Mouse (Mus musculus): ENCODE data around the gene Srbd1. TPM values are rescaled to one million over a fixed set of nuclear protein-coding genes. Genes with fewer than 3 reads are reported as not detected.
A peak's percentile ranks its signal among the peaks of the same experiment; 100 is the strongest.

The Srbd1 gene
- polyA plus RNA-seq, 1 experiment from 2014 or later = 11.6 TPM

DNA sequence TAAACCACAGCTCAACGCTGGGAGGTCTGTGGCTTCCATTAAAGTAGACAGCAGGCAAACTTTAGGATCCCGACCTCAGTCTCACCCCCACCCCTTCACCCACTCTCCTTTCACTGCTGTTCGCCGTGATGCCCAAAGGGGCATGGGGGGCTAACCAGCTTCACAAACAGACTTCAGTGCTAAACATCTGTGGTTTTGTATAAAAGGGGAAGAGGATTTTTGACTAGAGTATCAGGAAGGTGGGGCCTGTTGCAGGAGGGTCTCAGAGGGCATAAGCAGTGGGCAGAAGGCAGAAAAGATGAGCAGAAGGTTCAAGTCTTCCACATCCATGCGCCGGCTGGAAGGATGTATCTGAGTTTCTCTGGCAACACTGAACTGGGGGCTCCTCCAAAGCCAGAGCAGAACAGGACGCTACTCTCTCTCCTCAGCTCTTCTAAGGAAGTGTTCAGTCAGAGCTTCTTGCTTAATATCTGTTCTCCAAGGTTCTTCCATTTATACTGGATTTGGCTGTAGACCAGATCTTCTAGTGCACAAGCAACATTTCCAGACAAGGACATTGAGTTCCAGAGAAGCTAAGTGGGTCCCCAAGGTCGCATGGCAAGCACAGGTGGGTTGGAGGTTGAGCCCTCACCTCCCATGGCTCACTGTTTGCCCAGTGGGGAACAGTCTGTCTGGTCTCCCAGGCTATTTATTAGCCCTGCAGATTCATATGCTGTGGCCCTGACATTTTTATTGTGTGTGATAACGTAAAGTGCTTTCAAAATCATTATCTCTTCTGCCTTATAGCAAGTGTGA lies 25.4 kb upstream of the Srbd1 start:
- peak overlapping the region; percentile 18; the same call in 1 of the 2 replicates for H3K9ac ChIP-seq (ENCODE audit: low read depth, low read length)
- no peak overlapping the region for H3K27ac ChIP-seq (ENCODE audit: low read depth, low read length)
- peaks cover 22% of the 10 kb centered on the region for H3K4me1 ChIP-seq (ENCODE audit: control insufficient read depth, insufficient read depth, low read length)
- whole genome bisulfite sequencing = 63% methylated on average over 9 of the region's 9 CpGs
- H3K36me3 ChIP-seq (ENCODE audit: control insufficient read depth, insufficient read depth, low read length) = no peaks in the 10 kb centered on the region
- no peaks in the 10 kb centered on the region for H3K9me3 ChIP-seq (ENCODE audit: control insufficient read depth, low read length)
- H3K4me3 ChIP-seq (ENCODE audit: low read length) = peak overlapping the region; percentile 61
- no peak for ATAC-seq (ENCODE audit: low FRiP score, low TSS enrichment)
- H3K27me3 ChIP-seq (ENCODE audit: control insufficient read depth, insufficient read depth, low read length) = no peaks in the 10 kb centered on the region
- H3K4me2 ChIP-seq (replicated peaks; ENCODE audit: low read depth, low read length) = peak overlapping the region; percentile 95

DNA sequence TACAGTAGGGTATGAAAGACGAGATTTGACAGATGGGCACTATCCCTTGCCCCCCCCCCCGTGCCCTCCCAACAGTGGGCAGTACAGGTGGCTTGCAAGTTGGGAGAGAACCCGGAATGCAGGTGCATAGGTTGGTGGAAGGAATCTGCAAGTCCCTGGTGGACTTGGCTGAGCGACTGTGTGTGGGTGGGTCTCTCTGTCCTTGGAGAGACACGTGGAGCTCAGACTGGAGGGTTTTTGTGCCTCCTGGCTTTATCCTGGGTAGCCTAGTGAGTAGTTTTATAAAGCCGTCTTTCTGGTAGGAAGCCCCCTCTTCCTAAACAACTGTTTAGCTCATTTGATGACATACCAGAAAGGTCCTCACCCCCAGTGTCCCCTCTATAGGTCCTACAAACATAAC lies 24.1 kb upstream of the Srbd1 start:
- no peak for ATAC-seq (ENCODE audit: low FRiP score, low TSS enrichment)
- no peaks in the 10 kb centered on the region for H3K36me3 ChIP-seq (ENCODE audit: control insufficient read depth, insufficient read depth, low read length)
- H3K27me3 ChIP-seq (ENCODE audit: control insufficient read depth, insufficient read depth, low read length) = no peaks in the 10 kb centered on the region
- H3K9me3 ChIP-seq (ENCODE audit: control insufficient read depth, low read length) = no peaks in the 10 kb centered on the region
- WGBS = 13% methylated on average over 6 of the region's 6 CpGs
- H3K4me2 ChIP-seq (replicated peaks; ENCODE audit: low read depth, low read length) = peak overlapping the region; percentile 95
- peak overlapping the region; percentile 76 for H3K9ac ChIP-seq (ENCODE audit: low read depth, low read length)
- H3K27ac ChIP-seq (ENCODE audit: low read depth, low read length) = no peak overlapping the region
- H3K4me3 ChIP-seq (ENCODE audit: low read length) = peak overlapping the region; percentile 61
- H3K4me1 ChIP-seq (ENCODE audit: control insufficient read depth, insufficient read depth, low read length) = peaks cover 22% of the 10 kb centered on the region

DNA sequence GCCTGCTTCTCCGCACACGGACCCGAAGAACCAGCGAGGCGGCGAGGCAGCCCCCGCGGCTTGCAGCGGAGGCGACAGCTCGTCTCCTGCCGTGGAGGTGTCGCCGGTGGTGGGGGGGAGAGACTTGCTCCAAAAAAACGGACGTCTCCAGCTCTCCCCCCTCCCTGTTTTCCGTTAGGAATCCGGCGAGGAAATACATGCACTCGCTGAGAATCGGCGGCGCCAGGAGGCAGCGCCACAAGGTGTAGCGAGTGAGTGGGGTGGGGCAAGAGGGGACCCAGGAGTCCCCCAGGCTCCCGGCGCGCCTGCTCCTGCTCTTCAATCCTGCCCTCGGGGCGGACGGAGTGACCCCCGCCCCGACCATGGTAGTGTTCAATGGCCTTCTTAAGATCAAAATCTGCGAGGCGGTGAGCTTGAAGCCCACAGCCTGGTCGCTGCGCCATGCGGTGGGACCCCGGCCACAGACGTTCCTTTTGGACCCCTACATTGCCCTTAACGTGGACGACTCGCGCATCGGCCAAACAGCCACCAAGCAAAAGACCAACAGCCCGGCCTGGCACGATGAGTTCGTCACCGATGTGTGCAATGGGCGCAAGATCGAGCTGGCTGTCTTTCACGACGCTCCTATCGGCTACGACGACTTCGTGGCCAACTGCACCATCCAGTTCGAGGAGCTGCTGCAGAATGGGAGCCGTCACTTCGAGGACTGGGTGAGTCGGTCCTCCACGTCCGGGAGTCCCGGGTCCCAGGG lies 23.4 kb upstream of the Srbd1 start:
- Histone ChIP-seq H3K4me2 (replicated peaks; ENCODE audit: low read depth, low read length) (peak overlapping the region; percentile 95), H3K4me1 (ENCODE audit: control insufficient read depth, insufficient read depth, low read length) (peaks cover 22% of the 10 kb centered on the region), H3K9ac (ENCODE audit: low read depth, low read length) (peak overlapping the region; percentile 76), H3K36me3 (ENCODE audit: control insufficient read depth, insufficient read depth, low read length) (no peaks in the 10 kb centered on the region), H3K27me3 (ENCODE audit: control insufficient read depth, insufficient read depth, low read length) (no peaks in the 10 kb centered on the region), H3K27ac (ENCODE audit: low read depth, low read length) (peak overlapping the region; percentile 98; the same call in 1 of the 2 replicates), H3K4me3 (ENCODE audit: low read length) (peak overlapping the region; percentile 61), H3K9me3 (ENCODE audit: control insufficient read depth, low read length) (no peaks in the 10 kb centered on the region)
- WGBS = under 1% methylated on average over 64 of the region's 64 CpGs
- ATAC-seq (ENCODE audit: low FRiP score, low TSS enrichment) = 0 out of 2 replicates have a peak, but pooled peaks have one; percentile 13

DNA sequence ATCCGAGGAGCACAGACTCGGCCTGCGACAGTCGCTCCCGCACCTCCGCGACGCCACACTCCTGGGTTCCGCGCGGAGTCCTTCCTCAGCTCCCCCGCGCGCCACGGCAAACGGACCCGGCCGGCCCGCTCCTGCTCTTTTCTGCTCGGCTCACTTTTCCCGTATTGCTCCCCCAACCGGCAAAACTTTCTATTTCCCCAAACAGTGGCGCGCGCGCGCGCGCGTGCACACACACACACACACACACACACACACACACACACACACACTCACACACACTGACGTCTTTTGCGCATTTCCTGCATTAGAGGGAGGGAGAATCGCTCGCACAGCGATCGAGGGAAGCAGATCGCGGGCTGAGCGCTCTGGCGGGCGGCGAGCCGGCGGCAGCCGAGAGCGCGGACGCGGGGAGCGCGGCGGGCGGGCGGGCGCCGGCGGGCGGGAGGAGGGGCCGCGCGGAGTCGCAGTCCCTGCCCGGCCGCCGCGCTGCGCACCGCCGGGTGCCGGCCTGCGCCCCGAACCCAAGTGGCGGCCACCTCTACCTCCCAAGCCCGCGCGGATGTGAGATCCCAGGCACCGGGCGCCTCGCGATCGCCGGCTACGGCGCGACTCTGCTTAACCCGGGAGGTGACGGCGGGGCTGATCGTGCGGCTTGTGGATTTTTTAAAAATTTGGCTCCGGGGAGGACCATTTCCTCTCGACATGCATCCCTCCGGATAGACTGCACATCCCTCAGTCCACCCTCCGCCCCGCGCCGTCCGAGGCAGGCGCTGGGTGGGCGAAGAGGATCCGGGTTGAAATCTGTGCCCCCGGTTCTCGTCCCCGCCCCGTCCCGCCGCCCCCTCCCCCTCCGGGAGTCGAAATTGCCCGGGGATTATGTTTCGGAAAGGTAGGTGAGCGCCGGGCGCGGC lies 22.6 kb upstream of the Srbd1 start, which contains the start of gene Prkce:
Gene Prkce (plus strand): TSS at position 466 of the 911 bp plus-strand sequence.
- Histone ChIP-seq H3K27ac (ENCODE audit: low read depth, low read length) (peak within 1 kb of the TSS; percentile 98), H3K4me1 (ENCODE audit: control insufficient read depth, insufficient read depth, low read length) (peaks cover 22% of the 10 kb centered on the region), H3K4me2 (replicated peaks; ENCODE audit: low read depth, low read length) (peak within 1 kb of the TSS; percentile 95), H3K9ac (ENCODE audit: low read depth, low read length) (peak within 1 kb of the TSS; percentile 76), H3K4me3 (ENCODE audit: low read length) (peak within 1 kb of the TSS; percentile 61), H3K9me3 (ENCODE audit: control insufficient read depth, low read length) (no peaks in the 10 kb centered on the region), H3K36me3 (ENCODE audit: control insufficient read depth, insufficient read depth, low read length) (no peaks in the 10 kb centered on the region), H3K27me3 (ENCODE audit: control insufficient read depth, insufficient read depth, low read length) (no peaks in the 10 kb centered on the region)
- WGBS = under 1% methylated on average over 110 of the region's 115 CpGs
- ATAC-seq (ENCODE audit: low FRiP score, low TSS enrichment) = peak; percentile 72

DNA sequence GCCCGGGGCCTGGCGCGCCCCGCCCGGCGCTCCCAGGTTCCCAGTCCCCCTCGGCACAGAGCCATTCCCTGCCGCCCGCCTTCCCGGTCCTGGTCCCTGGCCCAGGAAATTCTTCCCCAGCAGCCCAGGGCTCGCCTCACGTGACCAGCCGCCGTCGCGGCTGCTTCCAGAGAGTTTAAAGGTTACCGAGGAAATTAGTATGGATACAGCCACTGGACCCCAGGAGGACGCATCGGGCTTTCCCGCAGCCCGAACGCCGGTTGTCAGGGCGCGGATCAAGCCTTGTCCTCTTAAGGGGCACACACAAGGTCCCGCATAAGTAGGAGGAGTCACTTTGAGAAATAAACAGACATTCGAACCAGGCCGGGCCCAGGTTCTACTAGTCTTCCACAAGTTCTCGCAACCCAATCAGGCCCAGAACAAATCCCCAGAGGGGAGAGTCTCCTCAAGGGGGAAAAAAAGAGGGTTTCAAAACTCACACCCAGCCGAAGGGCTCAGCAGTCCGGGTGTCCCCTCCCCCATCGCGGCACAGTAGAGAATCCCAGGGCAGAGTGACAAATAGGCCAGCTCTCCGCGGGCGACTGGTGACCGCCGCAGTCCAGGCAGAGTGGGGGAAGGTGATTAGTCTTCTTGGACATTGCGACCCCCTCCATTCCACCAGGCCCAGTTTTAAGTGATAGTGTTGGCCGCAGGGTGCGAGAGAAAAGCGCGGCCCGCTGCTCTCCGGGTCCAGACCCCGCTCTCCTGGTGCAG lies 21.8 kb upstream of the Srbd1 start:
- Histone ChIP-seq H3K27me3 (ENCODE audit: control insufficient read depth, insufficient read depth, low read length) (no peaks in the 10 kb centered on the region), H3K9ac (ENCODE audit: low read depth, low read length) (peak overlapping the region; percentile 76), H3K9me3 (ENCODE audit: control insufficient read depth, low read length) (no peaks in the 10 kb centered on the region), H3K4me3 (ENCODE audit: low read length) (peak overlapping the region; percentile 61), H3K36me3 (ENCODE audit: control insufficient read depth, insufficient read depth, low read length) (no peaks in the 10 kb centered on the region), H3K27ac (ENCODE audit: low read depth, low read length) (peak overlapping the region; percentile 98), H3K4me1 (ENCODE audit: control insufficient read depth, insufficient read depth, low read length) (peaks cover 22% of the 10 kb centered on the region), H3K4me2 (replicated peaks; ENCODE audit: low read depth, low read length) (peak overlapping the region; percentile 95)
- ATAC-seq (ENCODE audit: low FRiP score, low TSS enrichment) = peak; percentile 78
- WGBS = under 1% methylated on average over 46 of the region's 46 CpGs

DNA sequence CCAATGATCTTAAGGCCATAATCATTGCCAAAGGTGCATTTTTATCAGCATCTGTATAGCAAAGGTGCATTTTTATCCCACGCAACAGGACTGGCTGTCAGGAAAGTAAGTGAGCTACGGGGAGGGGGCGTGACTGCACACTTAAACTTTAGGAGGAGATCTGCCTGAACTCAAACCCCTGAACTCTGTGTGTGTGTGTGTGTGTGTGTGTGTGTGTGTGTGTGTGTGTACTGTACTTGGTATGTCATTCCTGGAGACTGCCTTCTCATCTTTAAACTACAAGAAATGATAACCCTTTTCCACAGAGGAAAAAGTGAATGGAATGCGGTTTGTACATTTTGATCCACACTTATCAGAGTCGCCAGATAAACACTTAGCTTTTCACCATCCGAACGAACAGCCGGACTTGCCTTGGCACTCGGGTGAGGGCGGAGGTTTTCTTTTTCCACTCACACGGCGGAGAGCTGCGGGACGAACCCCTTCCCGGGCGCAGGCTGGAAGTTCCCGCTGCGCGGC lies 21.1 kb upstream of the Srbd1 start:
- H3K27me3 ChIP-seq (ENCODE audit: control insufficient read depth, insufficient read depth, low read length) = no peaks in the 10 kb centered on the region
- peak overlapping the region; percentile 61 for H3K4me3 ChIP-seq (ENCODE audit: low read length)
- peaks cover 21% of the 10 kb centered on the region for H3K4me1 ChIP-seq (ENCODE audit: control insufficient read depth, insufficient read depth, low read length)
- no peaks in the 10 kb centered on the region for H3K36me3 ChIP-seq (ENCODE audit: control insufficient read depth, insufficient read depth, low read length)
- H3K9me3 ChIP-seq (ENCODE audit: control insufficient read depth, low read length) = no peaks in the 10 kb centered on the region
- H3K27ac ChIP-seq (ENCODE audit: low read depth, low read length) = peak overlapping the region; percentile 98
- ATAC-seq (ENCODE audit: low FRiP score, low TSS enrichment) = no peak
- H3K4me2 ChIP-seq (replicated peaks; ENCODE audit: low read depth, low read length) = peak overlapping the region; percentile 95
- WGBS = 1% methylated on average over 19 of the region's 19 CpGs
- peak overlapping the region; percentile 76 for H3K9ac ChIP-seq (ENCODE audit: low read depth, low read length)

DNA sequence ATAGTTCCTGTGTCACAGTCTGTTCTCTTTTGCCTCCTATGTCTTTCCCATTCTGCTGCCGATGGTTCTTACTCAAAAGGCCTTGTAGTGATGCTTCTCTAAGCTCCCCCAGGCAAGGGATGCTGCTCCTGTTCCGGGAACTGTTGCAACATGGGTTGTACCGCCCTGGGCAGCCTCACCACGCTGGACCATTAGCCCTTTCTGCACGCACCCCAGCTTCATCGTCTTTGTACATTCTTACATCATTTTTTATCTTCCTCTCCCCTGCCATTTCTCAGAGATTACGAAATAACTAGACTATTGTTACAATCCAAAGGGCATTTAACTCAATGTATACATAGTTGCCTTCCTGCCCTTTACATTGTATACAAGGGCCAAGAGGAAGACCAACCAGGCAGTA lies 19.4 kb upstream of the Srbd1 start:
- Histone ChIP-seq H3K9ac (ENCODE audit: low read depth, low read length) (no peak overlapping the region), H3K27ac (ENCODE audit: low read depth, low read length) (no peak overlapping the region), H3K27me3 (ENCODE audit: control insufficient read depth, insufficient read depth, low read length) (no peaks in the 10 kb centered on the region), H3K4me1 (ENCODE audit: control insufficient read depth, insufficient read depth, low read length) (0 out of 2 replicates have a peak, but pooled peaks cover 5% of the 10 kb centered on the region), H3K4me3 (ENCODE audit: low read length) (no peak overlapping the region), H3K9me3 (ENCODE audit: control insufficient read depth, low read length) (no peaks in the 10 kb centered on the region), H3K4me2 (replicated peaks; ENCODE audit: low read depth, low read length) (no peak overlapping the region), H3K36me3 (ENCODE audit: control insufficient read depth, insufficient read depth, low read length) (no peaks in the 10 kb centered on the region)
- no peak for ATAC-seq (ENCODE audit: low FRiP score, low TSS enrichment)
- WGBS = 85% methylated on average over 7 of the region's 7 CpGs

DNA sequence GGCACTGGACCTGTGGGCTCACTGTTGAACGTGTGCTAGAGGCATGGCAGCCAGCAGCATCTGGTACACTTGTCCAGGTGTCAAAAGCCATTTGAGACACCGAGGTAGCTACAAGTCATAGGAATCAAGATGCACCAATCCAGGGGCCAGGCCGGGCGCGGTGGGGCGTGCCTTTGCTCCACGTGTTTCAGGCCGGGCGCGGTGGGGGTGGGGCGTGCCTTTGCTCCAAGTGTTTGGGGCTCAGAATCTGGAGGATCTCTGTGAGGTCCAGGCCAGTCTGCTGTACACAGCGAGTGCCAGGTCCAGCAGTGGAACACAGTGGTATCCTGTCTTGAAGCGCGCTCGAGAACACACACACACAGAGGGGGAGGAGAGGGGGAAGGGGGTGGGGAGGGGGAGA lies 17.7 kb upstream of the Srbd1 start:
- Histone ChIP-seq H3K4me1 (ENCODE audit: control insufficient read depth, insufficient read depth, low read length) (no peaks in the 10 kb centered on the region), H3K27me3 (ENCODE audit: control insufficient read depth, insufficient read depth, low read length) (no peaks in the 10 kb centered on the region), H3K4me2 (replicated peaks; ENCODE audit: low read depth, low read length) (no peak overlapping the region), H3K27ac (ENCODE audit: low read depth, low read length) (no peak overlapping the region), H3K36me3 (ENCODE audit: control insufficient read depth, insufficient read depth, low read length) (no peaks in the 10 kb centered on the region), H3K9me3 (ENCODE audit: control insufficient read depth, low read length) (no peaks in the 10 kb centered on the region), H3K4me3 (ENCODE audit: low read length) (no peak overlapping the region), H3K9ac (ENCODE audit: low read depth, low read length) (no peak overlapping the region)
- WGBS = 67% methylated on average over 15 of the region's 15 CpGs
- no peak for ATAC-seq (ENCODE audit: low FRiP score, low TSS enrichment)

Data from kidney, embryonic 14.5 days (tissue).